Mouse (Mus musculus): ENCODE measurements around the gene Eif3g. TPM values are rescaled to one million over a fixed set of nuclear protein-coding genes. Genes with fewer than 3 reads are reported as not detected.

The Eif3g gene
- polyA plus RNA-seq, 1 experiment from 2014 or later: 283 TPM

- Histone ChIP-seq H3K9me3 (no peaks in the 10 kb centered on the region), H3K36me3 (0 out of 2 replicates have a peak, but pooled peaks cover 3% of the 10 kb centered on the region), H3K4me3 (replicated peaks) (no peak overlapping the region), H3K27me3 (replicated peaks) (peaks cover 19% of the 10 kb centered on the region; the same call in 1 of the 2 replicates), H3K9ac (no peak overlapping the region), H3K4me2 (no peak overlapping the region), H3K27ac (no peak overlapping the region), H3K4me1 (peaks cover 11% of the 10 kb centered on the region; the same call in 1 of the 2 replicates)
- WGBS: 74% methylated on average over 12 of the region's 12 CpGs
- ATAC-seq (ENCODE audit: insufficient read depth, low FRiP score, low read depth): no peak
Measured at GRCm38 (mm10) chr9:20870211-20871173, 27.9 kb downstream of the Eif3g start.

- H3K4me2 ChIP-seq: peak overlapping the region; percentile 86
- H3K36me3 ChIP-seq: 0 out of 2 replicates have a peak, but pooled peaks cover 3% of the 10 kb centered on the region
- H3K4me1 ChIP-seq: peaks cover 11% of the 10 kb centered on the region; the same call in 1 of the 2 replicates
- H3K9ac ChIP-seq: no peak overlapping the region; the same call in 1 of the 2 replicates
- H3K9me3 ChIP-seq: no peaks in the 10 kb centered on the region
- WGBS: 3% methylated on average over 19 of the region's 19 CpGs
- 0 out of 2 replicates have a peak, but pooled peaks have one; percentile 5 for ATAC-seq (ENCODE audit: insufficient read depth, low FRiP score, low read depth)
- peak overlapping the region; percentile 63 for H3K4me3 ChIP-seq (replicated peaks)
- H3K27ac ChIP-seq: no peak overlapping the region
- H3K27me3 ChIP-seq (replicated peaks): peaks cover 19% of the 10 kb centered on the region; the same call in 1 of the 2 replicates
Measured at GRCm38 (mm10) chr9:20869246-20869645, 29.2 kb downstream of the Eif3g start.

- Histone ChIP-seq H3K9ac (peak within 1 kb of the TSS; percentile 54), H3K4me1 (peaks cover 11% of the 10 kb centered on the region; the same call in 1 of the 2 replicates), H3K4me3 (replicated peaks) (peak within 1 kb of the TSS; percentile 63), H3K36me3 (0 out of 2 replicates have a peak, but pooled peaks cover 3% of the 10 kb centered on the region), H3K27ac (no peak within 1 kb of the TSS), H3K27me3 (replicated peaks) (peaks cover 19% of the 10 kb centered on the region; the same call in 1 of the 2 replicates), H3K9me3 (no peaks in the 10 kb centered on the region), H3K4me2 (peak within 1 kb of the TSS; percentile 86)
- peak; percentile 59; the same call in 1 of the 2 replicates for ATAC-seq (ENCODE audit: insufficient read depth, low FRiP score, low read depth)
- WGBS: 7% methylated on average over 53 of the region's 53 CpGs
Measured at GRCm38 (mm10) chr9:20868448-20869001, 29.9 kb downstream of the Eif3g start, which contains the start of gene A230050P20Rik. Gene A230050P20Rik (plus strand): TSS chr9:20868642.

- H3K4me3 ChIP-seq (replicated peaks): no peak overlapping the region
- peaks cover 19% of the 10 kb centered on the region; the same call in 1 of the 2 replicates for H3K27me3 ChIP-seq (replicated peaks)
- no peak overlapping the region for H3K9ac ChIP-seq
- no peak overlapping the region for H3K4me2 ChIP-seq
- 59% methylated on average over 3 of the region's 3 CpGs for WGBS
- 0 out of 2 replicates have a peak, but pooled peaks cover 3% of the 10 kb centered on the region for H3K36me3 ChIP-seq
- no peak overlapping the region for H3K27ac ChIP-seq
- no peaks in the 10 kb centered on the region for H3K9me3 ChIP-seq
- H3K4me1 ChIP-seq: peaks cover 11% of the 10 kb centered on the region; the same call in 1 of the 2 replicates
- ATAC-seq (ENCODE audit: insufficient read depth, low FRiP score, low read depth): no peak
Measured at GRCm38 (mm10) chr9:20866879-20867278, 31.5 kb downstream of the Eif3g start.

- Histone ChIP-seq H3K36me3 (no peaks in the 10 kb centered on the region), H3K27ac (no peak overlapping the region), H3K9ac (no peak overlapping the region), H3K9me3 (no peaks in the 10 kb centered on the region), H3K4me2 (no peak overlapping the region), H3K4me1 (no peaks in the 10 kb centered on the region), H3K4me3 (replicated peaks) (no peak overlapping the region), H3K27me3 (replicated peaks) (no peaks in the 10 kb centered on the region)
- 48% methylated on average over 4 of the region's 4 CpGs for WGBS
- no peak for ATAC-seq (ENCODE audit: insufficient read depth, low FRiP score, low read depth)
Measured at GRCm38 (mm10) chr9:20862225-20862624, 36.2 kb downstream of the Eif3g start.

GRCm38 (mm10) chr9:20861821-20862220, 36.6 kb downstream of the Eif3g start:
- Histone ChIP-seq H3K27me3 (replicated peaks) (no peaks in the 10 kb centered on the region), H3K27ac (no peak overlapping the region), H3K36me3 (no peaks in the 10 kb centered on the region), H3K9ac (no peak overlapping the region), H3K4me1 (no peaks in the 10 kb centered on the region), H3K9me3 (no peaks in the 10 kb centered on the region), H3K4me2 (no peak overlapping the region), H3K4me3 (replicated peaks) (no peak overlapping the region)
- 9% methylated on average over 4 of the region's 4 CpGs for WGBS
- ATAC-seq (ENCODE audit: insufficient read depth, low FRiP score, low read depth): no peak

- Histone ChIP-seq H3K36me3 (no peaks in the 10 kb centered on the region), H3K9ac (no peak overlapping the region), H3K4me3 (replicated peaks) (no peak overlapping the region), H3K9me3 (no peaks in the 10 kb centered on the region), H3K4me1 (no peaks in the 10 kb centered on the region), H3K27me3 (replicated peaks) (no peaks in the 10 kb centered on the region), H3K27ac (no peak overlapping the region), H3K4me2 (no peak overlapping the region)
- no peak for ATAC-seq (ENCODE audit: insufficient read depth, low FRiP score, low read depth)
- 50% methylated on average over 6 of the region's 6 CpGs for WGBS
Measured at GRCm38 (mm10) chr9:20859926-20860325, 38.5 kb downstream of the Eif3g start.

GRCm38 (mm10) chr9:20857131-20857530, 41.3 kb downstream of the Eif3g start:
- Histone ChIP-seq H3K27ac (no peak overlapping the region), H3K4me1 (no peaks in the 10 kb centered on the region), H3K4me2 (no peak overlapping the region), H3K9ac (no peak overlapping the region), H3K27me3 (replicated peaks) (no peaks in the 10 kb centered on the region), H3K4me3 (replicated peaks) (no peak overlapping the region), H3K36me3 (no peaks in the 10 kb centered on the region), H3K9me3 (no peaks in the 10 kb centered on the region)
- ATAC-seq (ENCODE audit: insufficient read depth, low FRiP score, low read depth): 0 out of 2 replicates have a peak, but pooled peaks have one; percentile 16
- 8% methylated on average over 6 of the region's 6 CpGs for WGBS

- H3K27ac ChIP-seq: no peak overlapping the region
- no peak overlapping the region for H3K9ac ChIP-seq
- no peak overlapping the region for H3K4me3 ChIP-seq (replicated peaks)
- no peaks in the 10 kb centered on the region for H3K36me3 ChIP-seq
- H3K4me1 ChIP-seq: no peaks in the 10 kb centered on the region
- no peak overlapping the region for H3K4me2 ChIP-seq
- H3K27me3 ChIP-seq (replicated peaks): no peaks in the 10 kb centered on the region
- no peak for ATAC-seq (ENCODE audit: insufficient read depth, low FRiP score, low read depth)
- WGBS: 82% methylated on average over 2 of the region's 2 CpGs
- H3K9me3 ChIP-seq: no peaks in the 10 kb centered on the region
Measured at GRCm38 (mm10) chr9:20850179-20850578, 48.2 kb downstream of the Eif3g start.

Data from stomach, embryonic 15.5 days (tissue).